Mouse (Mus musculus): ENCODE results near the gene Stmn1. TPM values are rescaled to one million over a fixed set of nuclear protein-coding genes. Genes with fewer than 3 reads are reported as not detected.

Stmn1 gene
- polyA plus RNA-seq, 1 experiment from 2014 or later = 7,624 TPM

DNA sequence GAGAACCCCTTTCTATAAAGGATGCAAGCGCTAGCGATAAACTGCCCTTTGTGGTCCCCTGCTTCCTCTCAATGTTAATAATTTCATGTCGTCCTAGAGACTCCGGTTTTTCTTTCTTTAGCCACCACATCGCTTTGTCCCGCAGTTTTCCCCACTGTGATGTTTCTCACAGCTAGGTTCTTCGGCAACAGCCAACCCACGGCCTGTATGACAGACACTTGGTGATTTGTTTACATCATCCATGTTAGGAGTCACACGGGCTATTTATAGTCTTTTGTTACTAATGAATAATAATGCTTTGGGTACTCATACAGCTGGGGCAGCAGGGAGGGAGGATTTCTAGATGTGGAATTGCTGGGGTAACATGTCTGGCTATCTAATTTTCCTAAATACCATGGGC is 16.6 kb upstream of the Stmn1 start:
- Histone ChIP-seq H3K4me3 (ENCODE audit: low read depth, low read length) (no peak overlapping the region), H3K27me3 (replicated peaks; ENCODE audit: control insufficient read depth, insufficient read depth, low read length) (0 out of 2 replicates have a peak, but pooled peaks cover 9% of the 10 kb centered on the region), H3K36me3 (ENCODE audit: control insufficient read depth, insufficient read depth, low read length) (no peaks in the 10 kb centered on the region), H3K9ac (ENCODE audit: low read length) (peak overlapping the region; percentile 49; the same call in 1 of the 2 replicates), H3K9me3 (replicated peaks; ENCODE audit: control insufficient read depth, low read length) (no peaks in the 10 kb centered on the region), H3K4me2 (ENCODE audit: low read length) (no peak overlapping the region), H3K4me1 (ENCODE audit: control insufficient read depth, insufficient read depth, low read length) (peaks cover 24% of the 10 kb centered on the region), H3K27ac (ENCODE audit: low read depth, low read length) (peak overlapping the region; percentile 92; the same call in 1 of the 2 replicates)
- DNase-seq (ENCODE audit: low spot score) (no peak), ATAC-seq (no peak)
- WGBS = 57% methylated on average over 9 of the region's 9 CpGs

- H3K4me1 ChIP-seq (ENCODE audit: control insufficient read depth, insufficient read depth, low read length) = peaks cover 26% of the 10 kb centered on the region
- H3K36me3 ChIP-seq (ENCODE audit: control insufficient read depth, insufficient read depth, low read length) = no peaks in the 10 kb centered on the region
- H3K4me3 ChIP-seq (ENCODE audit: low read depth, low read length) = no peak overlapping the region
- ATAC-seq (no peak), DNase-seq (ENCODE audit: low spot score) (no peak)
- 0 out of 2 replicates have a peak, but pooled peaks cover 9% of the 10 kb centered on the region for H3K27me3 ChIP-seq (replicated peaks; ENCODE audit: control insufficient read depth, insufficient read depth, low read length)
- 29% methylated on average over 34 of the region's 34 CpGs for WGBS
- H3K9me3 ChIP-seq (replicated peaks; ENCODE audit: control insufficient read depth, low read length) = no peaks in the 10 kb centered on the region
- H3K9ac ChIP-seq (ENCODE audit: low read length) = no peak overlapping the region
- H3K4me2 ChIP-seq (ENCODE audit: low read length) = peak overlapping the region; percentile 14; the same call in 1 of the 2 replicates
- H3K27ac ChIP-seq (ENCODE audit: low read depth, low read length) = no peak overlapping the region
Measured at GRCm38 (mm10) chr4:134453619-134454400, 14.3 kb upstream of the Stmn1 start.

- H3K4me3 ChIP-seq (ENCODE audit: low read depth, low read length) = no peak overlapping the region
- H3K9ac ChIP-seq (ENCODE audit: low read length) = no peak overlapping the region
- DNase-seq (ENCODE audit: low spot score) = no peak
- H3K9me3 ChIP-seq (replicated peaks; ENCODE audit: control insufficient read depth, low read length) = no peaks in the 10 kb centered on the region
- no peaks in the 10 kb centered on the region for H3K36me3 ChIP-seq (ENCODE audit: control insufficient read depth, insufficient read depth, low read length)
- no peak for ATAC-seq
- H3K27me3 ChIP-seq (replicated peaks; ENCODE audit: control insufficient read depth, insufficient read depth, low read length) = 0 out of 2 replicates have a peak, but pooled peaks cover 9% of the 10 kb centered on the region
- H3K4me1 ChIP-seq (ENCODE audit: control insufficient read depth, insufficient read depth, low read length) = peaks cover 17% of the 10 kb centered on the region
- H3K4me2 ChIP-seq (ENCODE audit: low read length) = no peak overlapping the region
- WGBS = 62% methylated on average over 6 of the region's 6 CpGs
- H3K27ac ChIP-seq (ENCODE audit: low read depth, low read length) = no peak overlapping the region
Measured at GRCm38 (mm10) chr4:134455310-134455709, 12.8 kb upstream of the Stmn1 start.

- Histone ChIP-seq H3K36me3 (ENCODE audit: control insufficient read depth, insufficient read depth, low read length) (no peaks in the 10 kb centered on the region), H3K4me3 (ENCODE audit: low read depth, low read length) (no peak overlapping the region), H3K9ac (ENCODE audit: low read length) (no peak overlapping the region), H3K27me3 (replicated peaks; ENCODE audit: control insufficient read depth, insufficient read depth, low read length) (0 out of 2 replicates have a peak, but pooled peaks cover 9% of the 10 kb centered on the region), H3K27ac (ENCODE audit: low read depth, low read length) (no peak overlapping the region), H3K4me1 (ENCODE audit: control insufficient read depth, insufficient read depth, low read length) (0 out of 2 replicates have a peak, but pooled peaks cover 3% of the 10 kb centered on the region), H3K4me2 (ENCODE audit: low read length) (no peak overlapping the region), H3K9me3 (replicated peaks; ENCODE audit: control insufficient read depth, low read length) (no peaks in the 10 kb centered on the region)
- no peak for ATAC-seq
- no peak for DNase-seq (ENCODE audit: low spot score)
- WGBS = 68% methylated on average over 7 of the region's 7 CpGs
Measured at GRCm38 (mm10) chr4:134457130-134457825, 10.8 kb upstream of the Stmn1 start.

DNA sequence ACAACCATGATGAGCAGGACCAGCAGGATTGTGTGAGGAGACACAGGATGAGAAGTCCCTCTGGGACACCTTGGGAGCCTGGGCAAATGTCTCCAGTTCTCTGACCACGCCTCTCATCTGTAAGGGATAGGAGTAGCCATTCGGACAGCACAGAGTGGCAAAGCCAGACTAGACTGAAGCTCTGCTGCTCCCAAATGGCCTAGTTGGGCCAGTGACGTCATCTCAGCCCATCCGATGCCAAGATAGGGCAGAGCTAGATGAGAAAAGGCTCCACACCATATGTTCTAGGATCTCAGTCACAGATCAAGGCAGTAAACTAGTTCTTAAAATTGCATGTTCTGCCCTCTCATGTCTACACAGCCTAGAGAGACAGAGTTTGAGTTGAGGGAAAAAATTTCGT is 9.3 kb upstream of the Stmn1 start:
- no peak overlapping the region for H3K27ac ChIP-seq (ENCODE audit: low read depth, low read length)
- WGBS = 82% methylated on average over 5 of the region's 5 CpGs
- no peak for ATAC-seq
- no peak overlapping the region for H3K4me3 ChIP-seq (ENCODE audit: low read depth, low read length)
- no peaks in the 10 kb centered on the region for H3K36me3 ChIP-seq (ENCODE audit: control insufficient read depth, insufficient read depth, low read length)
- 0 out of 2 replicates have a peak, but pooled peaks cover 3% of the 10 kb centered on the region for H3K4me1 ChIP-seq (ENCODE audit: control insufficient read depth, insufficient read depth, low read length)
- H3K9ac ChIP-seq (ENCODE audit: low read length) = no peak overlapping the region
- no peaks in the 10 kb centered on the region for H3K9me3 ChIP-seq (replicated peaks; ENCODE audit: control insufficient read depth, low read length)
- H3K27me3 ChIP-seq (replicated peaks; ENCODE audit: control insufficient read depth, insufficient read depth, low read length) = 0 out of 2 replicates have a peak, but pooled peaks cover 4% of the 10 kb centered on the region
- DNase-seq (ENCODE audit: low spot score) = no peak
- no peak overlapping the region for H3K4me2 ChIP-seq (ENCODE audit: low read length)

- DNase-seq (ENCODE audit: low spot score) (no peak), ATAC-seq (no peak)
- H3K4me1 ChIP-seq (ENCODE audit: control insufficient read depth, insufficient read depth, low read length) = 0 out of 2 replicates have a peak, but pooled peaks cover 3% of the 10 kb centered on the region
- no peaks in the 10 kb centered on the region for H3K36me3 ChIP-seq (ENCODE audit: control insufficient read depth, insufficient read depth, low read length)
- H3K4me3 ChIP-seq (ENCODE audit: low read depth, low read length) = no peak overlapping the region
- H3K9me3 ChIP-seq (replicated peaks; ENCODE audit: control insufficient read depth, low read length) = no peaks in the 10 kb centered on the region
- 88% methylated on average over 10 of the region's 10 CpGs for WGBS
- no peak overlapping the region for H3K9ac ChIP-seq (ENCODE audit: low read length)
- H3K4me2 ChIP-seq (ENCODE audit: low read length) = no peak overlapping the region
- H3K27me3 ChIP-seq (replicated peaks; ENCODE audit: control insufficient read depth, insufficient read depth, low read length) = no peaks in the 10 kb centered on the region
- H3K27ac ChIP-seq (ENCODE audit: low read depth, low read length) = no peak overlapping the region
Measured at GRCm38 (mm10) chr4:134460277-134460676, 7.8 kb upstream of the Stmn1 start.

- Histone ChIP-seq H3K27me3 (replicated peaks; ENCODE audit: control insufficient read depth, insufficient read depth, low read length) (no peaks in the 10 kb centered on the region), H3K9me3 (replicated peaks; ENCODE audit: control insufficient read depth, low read length) (no peaks in the 10 kb centered on the region), H3K27ac (ENCODE audit: low read depth, low read length) (no peak overlapping the region), H3K4me2 (ENCODE audit: low read length) (no peak overlapping the region), H3K4me1 (ENCODE audit: control insufficient read depth, insufficient read depth, low read length) (0 out of 2 replicates have a peak, but pooled peaks cover 3% of the 10 kb centered on the region), H3K9ac (ENCODE audit: low read length) (no peak overlapping the region), H3K4me3 (ENCODE audit: low read depth, low read length) (no peak overlapping the region), H3K36me3 (ENCODE audit: control insufficient read depth, insufficient read depth, low read length) (no peaks in the 10 kb centered on the region)
- WGBS = 85% methylated on average over 5 of the region's 5 CpGs
- no peak for ATAC-seq
- no peak for DNase-seq (ENCODE audit: low spot score)
Measured at GRCm38 (mm10) chr4:134461252-134461651, 6.9 kb upstream of the Stmn1 start.

DNA sequence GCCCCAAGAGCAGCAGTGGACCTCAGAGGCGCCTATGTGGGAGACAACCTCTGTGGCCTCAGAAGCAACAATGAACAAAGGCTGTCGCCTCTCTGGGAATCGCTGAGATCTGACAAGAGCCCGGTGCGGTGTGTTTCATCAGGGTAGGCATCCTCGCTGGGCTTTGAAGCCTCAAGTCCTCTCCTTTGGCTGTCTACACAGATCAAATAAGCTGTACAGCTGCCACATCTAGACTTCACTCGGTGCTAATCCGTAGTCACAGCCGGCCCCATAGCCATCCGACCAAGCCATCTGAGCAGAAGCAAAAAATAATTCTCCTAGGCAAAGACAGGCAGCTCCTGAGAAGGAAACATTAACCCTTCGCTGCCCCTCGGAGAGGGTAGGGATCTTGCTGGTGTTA is 2.3 kb upstream of the Stmn1 start:
- peak; percentile 59 for DNase-seq (ENCODE audit: low spot score)
- H3K9me3 ChIP-seq (replicated peaks; ENCODE audit: control insufficient read depth, low read length) = no peaks in the 10 kb centered on the region
- H3K27me3 ChIP-seq (replicated peaks; ENCODE audit: control insufficient read depth, insufficient read depth, low read length) = no peaks in the 10 kb centered on the region
- H3K4me3 ChIP-seq (ENCODE audit: low read depth, low read length) = no peak overlapping the region
- peak overlapping the region; percentile 31 for H3K4me2 ChIP-seq (ENCODE audit: low read length)
- ATAC-seq = no peak
- H3K9ac ChIP-seq (ENCODE audit: low read length) = peak overlapping the region; percentile 23; the same call in 1 of the 2 replicates
- WGBS = 35% methylated on average over 12 of the region's 12 CpGs
- H3K36me3 ChIP-seq (ENCODE audit: control insufficient read depth, insufficient read depth, low read length) = peaks cover 4% of the 10 kb centered on the region
- H3K27ac ChIP-seq (ENCODE audit: low read depth, low read length) = peak overlapping the region; percentile 99
- H3K4me1 ChIP-seq (ENCODE audit: control insufficient read depth, insufficient read depth, low read length) = peaks cover 4% of the 10 kb centered on the region; the same call in 1 of the 2 replicates

Data from forebrain, embryonic 14.5 days (tissue).